Mouse (Mus musculus): ENCODE data around the gene Clic1. TPM values are rescaled to one million over a fixed set of nuclear protein-coding genes. Genes with fewer than 3 reads are reported as not detected.

The Clic1 gene
- polyA plus RNA-seq, 1 experiment from 2014 or later = 312 TPM

GRCm38 (mm10) chr17:35088825-35089644, 39.3 kb downstream of the Clic1 start, which contains the start of gene Abhd16a:
Abhd16a (plus strand) TSS chr17:35089263.
- H3K36me3 ChIP-seq (ENCODE audit: control insufficient read depth, insufficient read depth) = peaks cover 32% of the 10 kb centered on the region
- ATAC-seq = peak; percentile 98
- H3K9me3 ChIP-seq (ENCODE audit: control insufficient read depth) = no peaks in the 10 kb centered on the region
- H3K9ac ChIP-seq (ENCODE audit: low read depth, low read length) = peak within 1 kb of the TSS; percentile 78
- peak within 1 kb of the TSS; percentile 91 for H3K27ac ChIP-seq (ENCODE audit: low read depth, low read length)
- TF ChIP-seq CTCF (IDR thresholded peaks at IDR 0.05; ENCODE audit: low read depth) = peak; percentile 32
- H3K27me3 ChIP-seq (replicated peaks; ENCODE audit: control insufficient read depth, insufficient read depth, low read length) = no peaks in the 10 kb centered on the region
- WGBS = 2% methylated on average over 67 of the region's 67 CpGs
- H3K4me2 ChIP-seq (replicated peaks; ENCODE audit: low read depth) = peak within 1 kb of the TSS; percentile 75
- H3K4me1 ChIP-seq (replicated peaks; ENCODE audit: control insufficient read depth, insufficient read depth, low read length) = peaks cover 8% of the 10 kb centered on the region; the same call in 1 of the 2 replicates
- peak within 1 kb of the TSS; percentile 64 for H3K4me3 ChIP-seq (ENCODE audit: low read depth, low read length)

- Histone ChIP-seq H3K9me3 (ENCODE audit: control insufficient read depth) (no peaks in the 10 kb centered on the region), H3K4me2 (replicated peaks; ENCODE audit: low read depth) (peak overlapping the region; percentile 75), H3K9ac (ENCODE audit: low read depth, low read length) (peak overlapping the region; percentile 53; the same call in 1 of the 2 replicates), H3K27ac (ENCODE audit: low read depth, low read length) (peak overlapping the region; percentile 54; the same call in 1 of the 2 replicates), H3K4me3 (ENCODE audit: low read depth, low read length) (peak overlapping the region; percentile 64), H3K36me3 (ENCODE audit: control insufficient read depth, insufficient read depth) (peaks cover 44% of the 10 kb centered on the region), H3K4me1 (replicated peaks; ENCODE audit: control insufficient read depth, insufficient read depth, low read length) (peaks cover 8% of the 10 kb centered on the region; the same call in 1 of the 2 replicates), H3K27me3 (replicated peaks; ENCODE audit: control insufficient read depth, insufficient read depth, low read length) (no peaks in the 10 kb centered on the region)
- TF ChIP-seq CTCF (IDR thresholded peaks at IDR 0.05; ENCODE audit: low read depth) = no peak
- no peak for ATAC-seq
- 59% methylated on average over 8 of the region's 8 CpGs for WGBS
Observed at GRCm38 (mm10) chr17:35090166-35090932, 40.6 kb downstream of the Clic1 start.

- 90% methylated on average over 14 of the region's 14 CpGs for WGBS
- no peaks in the 10 kb centered on the region for H3K9me3 ChIP-seq (ENCODE audit: control insufficient read depth)
- peaks cover 66% of the 10 kb centered on the region for H3K36me3 ChIP-seq (ENCODE audit: control insufficient read depth, insufficient read depth)
- H3K27ac ChIP-seq (ENCODE audit: low read depth, low read length) = no peak overlapping the region
- no peaks in the 10 kb centered on the region for H3K27me3 ChIP-seq (replicated peaks; ENCODE audit: control insufficient read depth, insufficient read depth, low read length)
- H3K4me1 ChIP-seq (replicated peaks; ENCODE audit: control insufficient read depth, insufficient read depth, low read length) = peaks cover 8% of the 10 kb centered on the region; the same call in 1 of the 2 replicates
- H3K9ac ChIP-seq (ENCODE audit: low read depth, low read length) = no peak overlapping the region
- no peak overlapping the region for H3K4me3 ChIP-seq (ENCODE audit: low read depth, low read length)
- no peak overlapping the region for H3K4me2 ChIP-seq (replicated peaks; ENCODE audit: low read depth)
- ATAC-seq = no peak
- no peak for TF ChIP-seq CTCF (IDR thresholded peaks at IDR 0.05; ENCODE audit: low read depth)
Observed at GRCm38 (mm10) chr17:35092403-35093198, 42.8 kb downstream of the Clic1 start.

- no peak for ATAC-seq
- peaks cover 87% of the 10 kb centered on the region for H3K36me3 ChIP-seq (ENCODE audit: control insufficient read depth, insufficient read depth)
- peaks cover 7% of the 10 kb centered on the region; the same call in 1 of the 2 replicates for H3K4me1 ChIP-seq (replicated peaks; ENCODE audit: control insufficient read depth, insufficient read depth, low read length)
- no peak overlapping the region for H3K4me2 ChIP-seq (replicated peaks; ENCODE audit: low read depth)
- 74% methylated on average over 15 of the region's 15 CpGs for WGBS
- H3K27ac ChIP-seq (ENCODE audit: low read depth, low read length) = no peak overlapping the region
- TF ChIP-seq CTCF (IDR thresholded peaks at IDR 0.05; ENCODE audit: low read depth) = no peak
- no peak overlapping the region for H3K9ac ChIP-seq (ENCODE audit: low read depth, low read length)
- H3K9me3 ChIP-seq (ENCODE audit: control insufficient read depth) = no peaks in the 10 kb centered on the region
- no peaks in the 10 kb centered on the region for H3K27me3 ChIP-seq (replicated peaks; ENCODE audit: control insufficient read depth, insufficient read depth, low read length)
- H3K4me3 ChIP-seq (ENCODE audit: low read depth, low read length) = no peak overlapping the region
Observed at GRCm38 (mm10) chr17:35094475-35095365, 45.0 kb downstream of the Clic1 start.

- Histone ChIP-seq H3K27me3 (replicated peaks; ENCODE audit: control insufficient read depth, insufficient read depth, low read length) (no peaks in the 10 kb centered on the region), H3K9me3 (ENCODE audit: control insufficient read depth) (no peaks in the 10 kb centered on the region), H3K9ac (ENCODE audit: low read depth, low read length) (no peak overlapping the region), H3K4me3 (ENCODE audit: low read depth, low read length) (no peak overlapping the region), H3K36me3 (ENCODE audit: control insufficient read depth, insufficient read depth) (peaks cover 97% of the 10 kb centered on the region), H3K4me1 (replicated peaks; ENCODE audit: control insufficient read depth, insufficient read depth, low read length) (no peaks in the 10 kb centered on the region), H3K4me2 (replicated peaks; ENCODE audit: low read depth) (no peak overlapping the region), H3K27ac (ENCODE audit: low read depth, low read length) (no peak overlapping the region)
- TF ChIP-seq CTCF (IDR thresholded peaks at IDR 0.05; ENCODE audit: low read depth) = no peak
- 92% methylated on average over 12 of the region's 12 CpGs for WGBS
- no peak for ATAC-seq
Observed at GRCm38 (mm10) chr17:35096597-35096996, 46.8 kb downstream of the Clic1 start.
